Mouse (Mus musculus) testis, adult 2 months (tissue): ENCODE data around the gene Gm10188.

Experiments
- CTCF ChIP-seq: fragments of 200-500 bp; IDR thresholded peaks from 2 replicates; pipeline ENCODE4 v1.5.1; 2012; ENCODE audit warnings: low read depth, mild to moderate bottlenecking, inconsistent platforms, low read length, moderate library complexity; ENCODE audit not compliant: control insufficient read depth, insufficient read depth, insufficient replicate concordance
- POLR2A ChIP-seq: fragments of 200-500 bp; IDR thresholded peaks from 2 replicates; pipeline ENCODE4 v1.6.1; 2012; ENCODE audit warnings: low read depth, mild to moderate bottlenecking, inconsistent platforms, low read length, moderate library complexity; ENCODE audit not compliant: control insufficient read depth

DNA sequence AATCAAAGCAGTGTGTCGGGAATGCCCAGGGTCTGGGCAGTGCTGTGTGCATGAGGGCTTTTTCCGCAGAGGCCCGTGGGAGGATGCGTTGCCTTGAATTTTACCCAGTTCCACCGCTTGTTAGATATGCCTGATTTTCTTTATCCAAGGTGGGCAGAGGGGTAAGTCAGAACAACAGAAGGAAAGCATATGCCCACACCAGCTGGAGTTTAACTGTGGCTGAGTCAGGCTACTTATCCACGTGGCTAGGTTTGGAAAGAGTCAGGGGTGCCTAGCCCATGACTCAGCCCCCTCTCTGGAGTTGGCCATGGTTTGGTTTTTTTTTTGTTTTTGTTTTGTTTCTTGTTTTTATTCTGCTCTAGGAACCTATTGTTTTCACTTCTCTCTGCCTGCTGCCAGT lies 30.3 kb downstream of the Gm10188 start:
- TF ChIP-seq CTCF (no peak), POLR2A (no peak)
